Mouse (Mus musculus) midbrain, postnatal 0 days (tissue): ENCODE data around the gene Pakap. TPM values are rescaled to one million over a fixed set of nuclear protein-coding genes. Genes with fewer than 3 reads are reported as not detected.
A peak's percentile ranks its signal among the peaks of the same experiment; 100 is the strongest.

Experiments used
- ATAC-seq: fragments of 200-750 bp; cut with Nextera tagmentation; 2 replicates; pipeline ENCODE4 v1.8.0; 2017; ENCODE audit warnings: moderate number of reproducible peaks, mild to moderate bottlenecking, moderate TSS enrichment, moderate library complexity; ENCODE audit not compliant: low FRiP score
- DNase-seq: peaks from one replicate; pipeline ENCODE4 v3.0.0-alpha.2; 2015; ENCODE audit warnings: low spot score
- H3K27ac ChIP-seq: fragments of 300-500 bp; sonication (generic); 2 replicates; pipeline ENCODE4 v1.5.1; 2014; ENCODE audit warnings: low read depth, mild to moderate bottlenecking, low read length, mixed read lengths
- H3K27me3 ChIP-seq: fragments of 300-500 bp; sonication (generic); 2 replicates; pipeline ENCODE4 v1.6.1; 2014; ENCODE audit warnings: low read length, control low read depth, mixed read lengths; ENCODE audit not compliant: insufficient read depth
- H3K36me3 ChIP-seq: fragments of 300-500 bp; sonication (generic); 2 replicates; pipeline ENCODE4 v1.6.1; 2014; ENCODE audit warnings: low read length, control low read depth, mixed read lengths; ENCODE audit not compliant: insufficient read depth
- H3K4me1 ChIP-seq: fragments of 300-500 bp; sonication (generic); 2 replicates; pipeline ENCODE4 v1.6.1; 2014; ENCODE audit warnings: mild to moderate bottlenecking, control low read depth, antibody characterized with exemption, low read length, mixed read lengths; ENCODE audit not compliant: insufficient read depth
- H3K4me2 ChIP-seq: fragments of 300-500 bp; sonication (generic); 2 replicates; pipeline ENCODE4 v1.6.1; 2014; ENCODE audit warnings: low read depth, mild to moderate bottlenecking, low read length, mixed read lengths; ENCODE audit not compliant: poor library complexity, severe bottlenecking
- H3K4me3 ChIP-seq: fragments of 300-500 bp; sonication (generic); 2 replicates; pipeline ENCODE4 v1.5.1; 2014; ENCODE audit warnings: low read depth, mild to moderate bottlenecking, low read length, moderate library complexity
- H3K9ac ChIP-seq: fragments of 300-500 bp; sonication (generic); replicated peaks from 2 replicates; pipeline ENCODE4 v1.6.1; 2014; ENCODE audit warnings: mild to moderate bottlenecking, low read length, moderate library complexity, mixed read lengths; ENCODE audit not compliant: poor library complexity, severe bottlenecking
- H3K9me3 ChIP-seq: fragments of 300-500 bp; sonication (generic); 2 replicates; pipeline ENCODE4 v1.6.1; 2016; ENCODE audit warnings: low read length, control low read depth
- CTCF ChIP-seq: IDR thresholded peaks from 2 replicates; pipeline ENCODE4 v1.5.1; 2016; ENCODE audit warnings: antibody characterized with exemption, mild to moderate bottlenecking
- WGBS: fragments of 180-500 bp; shearing (Covaris S2); extraction: QIAGEN DNeasy Blood & Tissue Kit; methylation state at CpG from one replicate; pipeline ENCODE4 v1.1.7; 2014; 5-methylcytosine and 5-hydroxymethylcytosine counted together
- polyA plus RNA-seq: library from polyadenylated mRNA; unstranded; fragments of >200 nt; fragmentation: Nextera tagmentation; extraction: Ambion mirVana; gene quantifications from 2 replicates; pipeline ENCODE4 v1.2.1, GENCODE M21; 2015
- total RNA-seq: library from RNA; depleted of rRNA; stranded (reverse); fragments of >200 nt; gene quantifications from 2 replicates; pipeline ENCODE4 v1.2.3, GENCODE M21; 2014

The Pakap gene
- total and polyA plus RNA-seq, 2 experiments from 2014 or later: 8.4 to 13.5 TPM

- TF ChIP-seq CTCF: peak; percentile 88
- DNase-seq (peak; percentile 95), ATAC-seq (peak; percentile 54; the same call in 1 of the 2 replicates)
- Histone ChIP-seq H3K4me3 (no peak overlapping the region), H3K4me1 (no peaks in the 10 kb centered on the region), H3K27me3 (no peaks in the 10 kb centered on the region), H3K4me2 (peak overlapping the region; percentile 2; the same call in 1 of the 2 replicates), H3K27ac (no peak overlapping the region), H3K9ac (no peak overlapping the region), H3K9me3 (no peaks in the 10 kb centered on the region), H3K36me3 (no peaks in the 10 kb centered on the region)
- WGBS: 38% methylated on average over 22 of the region's 22 CpGs
Observed at GRCm38 (mm10) chr4:57607247-57607942, 39.4 kb downstream of the Pakap start.

GRCm38 (mm10) chr4:57611303-57612077 lies 43.5 kb downstream of the Pakap start:
- Histone ChIP-seq H3K27ac (no peak overlapping the region), H3K9ac (no peak overlapping the region), H3K36me3 (no peaks in the 10 kb centered on the region), H3K4me1 (no peaks in the 10 kb centered on the region), H3K4me2 (no peak overlapping the region), H3K4me3 (no peak overlapping the region), H3K27me3 (no peaks in the 10 kb centered on the region), H3K9me3 (no peaks in the 10 kb centered on the region)
- no peak for ATAC-seq
- TF ChIP-seq CTCF: no peak
- DNase-seq: no peak
- 42% methylated on average over 17 of the region's 17 CpGs for WGBS

GRCm38 (mm10) chr4:57612716-57613115 lies 44.7 kb downstream of the Pakap start:
- WGBS: 93% methylated on average over 5 of the region's 5 CpGs
- no peak for ATAC-seq
- H3K4me1 ChIP-seq: no peaks in the 10 kb centered on the region

GRCm38 (mm10) chr4:57614686-57615085 lies 46.7 kb downstream of the Pakap start:
- no peak for TF ChIP-seq CTCF
- H3K27me3 ChIP-seq: no peaks in the 10 kb centered on the region
- WGBS: 94% methylated on average over 4 of the region's 4 CpGs

More at GRCm38 (mm10) chr4:57612716-57613115, 44.7 kb downstream of the Pakap start:
- Histone ChIP-seq H3K27ac (no peak overlapping the region), H3K4me2 (no peak overlapping the region), H3K27me3 (no peaks in the 10 kb centered on the region), H3K9ac (no peak overlapping the region), H3K9me3 (no peaks in the 10 kb centered on the region), H3K36me3 (no peaks in the 10 kb centered on the region), H3K4me3 (no peak overlapping the region)
- no peak for DNase-seq
- no peak for TF ChIP-seq CTCF

DNA sequence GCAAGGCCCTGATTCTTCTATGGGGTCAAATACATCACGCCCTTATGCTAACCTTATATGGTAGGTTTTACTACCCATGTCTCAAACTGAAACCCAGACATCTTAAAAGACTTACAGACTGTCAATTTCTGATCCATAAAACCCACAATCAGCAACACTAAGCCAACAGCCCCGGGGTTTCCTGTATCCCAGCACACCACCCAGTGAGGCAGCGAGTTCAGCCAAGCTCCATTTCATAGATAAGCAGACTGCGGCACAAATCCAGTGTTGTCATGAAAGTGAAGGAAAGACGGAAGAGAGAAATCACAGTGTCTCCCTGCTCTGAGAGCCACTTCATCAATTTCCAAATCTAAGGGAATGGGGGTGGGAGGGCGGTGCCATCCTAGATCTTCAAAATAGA lies 50.8 kb downstream of the Pakap start:
- Histone ChIP-seq H3K4me3 (no peak overlapping the region), H3K27me3 (no peaks in the 10 kb centered on the region), H3K36me3 (no peaks in the 10 kb centered on the region), H3K4me2 (no peak overlapping the region), H3K9ac (no peak overlapping the region), H3K4me1 (no peaks in the 10 kb centered on the region), H3K9me3 (no peaks in the 10 kb centered on the region), H3K27ac (no peak overlapping the region)
- ATAC-seq (no peak), DNase-seq (no peak)
- no peak for TF ChIP-seq CTCF
- 81% methylated on average over 6 of the region's 6 CpGs for WGBS

More at GRCm38 (mm10) chr4:57614686-57615085, 46.7 kb downstream of the Pakap start:
- Histone ChIP-seq H3K4me1 (no peaks in the 10 kb centered on the region), H3K9me3 (no peaks in the 10 kb centered on the region), H3K9ac (no peak overlapping the region), H3K36me3 (no peaks in the 10 kb centered on the region), H3K27ac (no peak overlapping the region), H3K4me3 (no peak overlapping the region), H3K4me2 (no peak overlapping the region)
- DNase-seq: no peak
- ATAC-seq: no peak

GRCm38 (mm10) chr4:57622816-57623215 lies 54.8 kb downstream of the Pakap start:
- Histone ChIP-seq H3K27ac (no peak overlapping the region), H3K4me1 (no peaks in the 10 kb centered on the region), H3K9me3 (no peaks in the 10 kb centered on the region), H3K4me2 (no peak overlapping the region), H3K36me3 (no peaks in the 10 kb centered on the region), H3K4me3 (no peak overlapping the region), H3K9ac (no peak overlapping the region), H3K27me3 (no peaks in the 10 kb centered on the region)
- DNase-seq (no peak), ATAC-seq (no peak)
- 82% methylated on average over 7 of the region's 7 CpGs for WGBS
- TF ChIP-seq CTCF: no peak
